Mouse (Mus musculus): ENCODE results near the gene Ogfod2. TPM values are rescaled to one million over a fixed set of nuclear protein-coding genes. Genes with fewer than 3 reads are reported as not detected.

Ogfod2 gene
- polyA plus RNA-seq, 1 experiment from 2014 or later, result 15.0 TPM

DNA sequence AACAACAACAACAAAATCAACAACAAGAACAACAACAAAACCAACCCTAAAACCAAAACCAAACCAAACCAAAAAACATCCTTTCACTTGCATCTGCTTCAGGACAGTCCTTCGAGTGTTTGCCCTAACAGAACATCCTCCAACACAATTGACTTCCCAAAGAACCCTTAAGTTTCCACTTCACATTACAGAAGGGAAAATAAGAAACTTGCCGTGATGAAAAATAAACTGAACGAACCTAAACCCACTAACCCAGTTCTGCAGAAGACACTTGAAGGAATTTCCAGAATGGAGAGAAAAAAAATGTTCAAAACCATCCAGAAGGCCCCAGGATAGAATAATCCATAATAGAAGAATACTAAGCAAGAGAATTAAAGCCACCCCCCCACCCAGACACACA is 9.1 kb upstream of the Ogfod2 start:
- 76% methylated on average over 3 of the region's 3 CpGs for WGBS (ENCODE audit: insufficient replicate concordance)

DNA sequence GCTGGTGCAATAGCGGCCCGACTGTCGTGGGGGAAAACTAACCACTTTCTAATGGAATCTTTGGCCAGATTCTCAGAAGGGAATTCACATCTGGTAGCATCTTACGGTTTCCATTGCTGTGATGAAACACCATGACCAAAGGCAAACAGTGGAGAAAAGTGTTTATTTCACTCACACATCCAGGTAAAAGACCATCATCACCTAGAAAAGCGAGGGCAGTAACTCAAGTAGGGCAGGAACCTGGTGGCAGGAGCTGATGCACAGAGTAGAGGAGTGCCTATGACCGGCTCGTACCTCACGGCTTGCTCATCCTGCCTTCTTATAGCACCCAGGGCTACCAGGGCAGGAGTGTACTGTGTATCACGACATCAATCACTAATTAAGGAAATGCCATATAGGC is 8.5 kb upstream of the Ogfod2 start:
- Histone ChIP-seq H3K36me3 (ENCODE audit: control insufficient read depth, insufficient read depth) (no peaks in the 10 kb centered on the region), H3K4me3 (ENCODE audit: low read depth, low read length) (no peak overlapping the region), H3K27me3 (ENCODE audit: control insufficient read depth, insufficient read depth, low read depth, low read length) (no peaks in the 10 kb centered on the region), H3K4me1 (ENCODE audit: control insufficient read depth, low read depth, low read length) (no peaks in the 10 kb centered on the region), H3K9ac (ENCODE audit: low read depth, low read length) (no peak overlapping the region), H3K9me3 (replicated peaks; ENCODE audit: control insufficient read depth, low read length) (no peaks in the 10 kb centered on the region), H3K27ac (ENCODE audit: low read length) (no peak overlapping the region), H3K4me2 (ENCODE audit: low read depth, low read length) (no peak overlapping the region)
- no peak for ATAC-seq (ENCODE audit: low read depth)
- 87% methylated on average over 9 of the region's 9 CpGs for WGBS (ENCODE audit: insufficient replicate concordance)

More for the DNA sequence above, 9.1 kb upstream of the Ogfod2 start:
- Histone ChIP-seq H3K4me1 (ENCODE audit: control insufficient read depth, low read depth, low read length) (no peaks in the 10 kb centered on the region), H3K27me3 (ENCODE audit: control insufficient read depth, insufficient read depth, low read depth, low read length) (no peaks in the 10 kb centered on the region), H3K4me2 (ENCODE audit: low read depth, low read length) (no peak overlapping the region), H3K36me3 (ENCODE audit: control insufficient read depth, insufficient read depth) (no peaks in the 10 kb centered on the region), H3K9ac (ENCODE audit: low read depth, low read length) (no peak overlapping the region), H3K27ac (ENCODE audit: low read length) (no peak overlapping the region), H3K9me3 (replicated peaks; ENCODE audit: control insufficient read depth, low read length) (no peaks in the 10 kb centered on the region), H3K4me3 (ENCODE audit: low read depth, low read length) (no peak overlapping the region)
- ATAC-seq (ENCODE audit: low read depth), result no peak

DNA sequence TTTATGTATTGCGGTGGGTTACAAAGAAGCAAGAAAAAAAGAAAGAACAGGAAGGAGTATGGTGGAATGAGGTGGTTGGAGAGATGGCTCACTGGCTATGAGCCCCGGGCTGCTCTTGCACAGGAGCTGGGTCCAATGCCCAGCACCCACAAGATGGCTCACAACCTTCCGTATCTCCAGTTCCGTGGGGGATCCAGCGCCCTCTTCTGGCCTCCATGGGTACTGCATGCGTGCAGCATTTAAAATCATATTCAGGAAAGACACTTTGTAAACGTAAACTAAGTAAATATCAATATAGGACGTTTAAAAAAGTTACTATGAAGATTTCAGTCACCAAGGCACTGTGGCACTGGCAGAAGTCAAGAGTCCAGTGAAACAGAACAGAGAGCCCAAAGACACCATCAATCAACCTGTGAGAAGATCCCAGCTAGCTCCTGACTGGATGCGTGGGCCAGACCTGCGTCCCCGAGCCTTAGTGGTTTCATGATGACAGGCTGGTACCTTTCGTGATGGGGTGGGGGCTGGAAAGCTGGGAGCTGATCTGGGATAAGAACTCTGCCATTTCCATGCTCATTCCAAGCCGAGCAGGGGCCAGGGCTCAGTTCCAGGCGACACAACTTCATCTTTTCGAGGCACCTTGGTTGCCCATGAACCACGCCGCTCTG is 888 bp upstream of the Ogfod2 start:
- no peak for ATAC-seq (ENCODE audit: low read depth)
- 20% methylated on average over 17 of the region's 17 CpGs for WGBS (ENCODE audit: insufficient replicate concordance)
- Histone ChIP-seq H3K4me3 (ENCODE audit: low read depth, low read length) (peak overlapping the region; percentile 98), H3K27ac (ENCODE audit: low read length) (peak overlapping the region; percentile 98), H3K36me3 (ENCODE audit: control insufficient read depth, insufficient read depth) (no peaks in the 10 kb centered on the region), H3K9me3 (replicated peaks; ENCODE audit: control insufficient read depth, low read length) (no peaks in the 10 kb centered on the region), H3K4me2 (ENCODE audit: low read depth, low read length) (peak overlapping the region; percentile 98), H3K9ac (ENCODE audit: low read depth, low read length) (peak overlapping the region; percentile 91), H3K4me1 (ENCODE audit: control insufficient read depth, low read depth, low read length) (peaks cover 31% of the 10 kb centered on the region), H3K27me3 (ENCODE audit: control insufficient read depth, insufficient read depth, low read depth, low read length) (no peaks in the 10 kb centered on the region)

- no peaks in the 10 kb centered on the region for H3K9me3 ChIP-seq (replicated peaks; ENCODE audit: control insufficient read depth, low read length)
- WGBS (ENCODE audit: insufficient replicate concordance), result under 1% methylated on average over 18 of the region's 18 CpGs
- peak overlapping the region; percentile 91 for H3K9ac ChIP-seq (ENCODE audit: low read depth, low read length)
- H3K36me3 ChIP-seq (ENCODE audit: control insufficient read depth, insufficient read depth), result no peaks in the 10 kb centered on the region; the same call in 1 of the 2 replicates
- no peaks in the 10 kb centered on the region for H3K27me3 ChIP-seq (ENCODE audit: control insufficient read depth, insufficient read depth, low read depth, low read length)
- peak overlapping the region; percentile 98 for H3K4me2 ChIP-seq (ENCODE audit: low read depth, low read length)
- ATAC-seq (ENCODE audit: low read depth), result no peak; the same call in 1 of the 2 replicates
- peaks cover 43% of the 10 kb centered on the region for H3K4me1 ChIP-seq (ENCODE audit: control insufficient read depth, low read depth, low read length)
- peak overlapping the region; percentile 98 for H3K27ac ChIP-seq (ENCODE audit: low read length)
- peak overlapping the region; percentile 98 for H3K4me3 ChIP-seq (ENCODE audit: low read depth, low read length)
Measured at GRCm38 (mm10) chr5:124112531-124112930, 434 bp downstream of the Ogfod2 start.

- H3K27me3 ChIP-seq (ENCODE audit: control insufficient read depth, insufficient read depth, low read depth, low read length), result no peaks in the 10 kb centered on the region
Measured at GRCm38 (mm10) chr5:124113030-124113429, 933 bp downstream of the Ogfod2 start.

DNA sequence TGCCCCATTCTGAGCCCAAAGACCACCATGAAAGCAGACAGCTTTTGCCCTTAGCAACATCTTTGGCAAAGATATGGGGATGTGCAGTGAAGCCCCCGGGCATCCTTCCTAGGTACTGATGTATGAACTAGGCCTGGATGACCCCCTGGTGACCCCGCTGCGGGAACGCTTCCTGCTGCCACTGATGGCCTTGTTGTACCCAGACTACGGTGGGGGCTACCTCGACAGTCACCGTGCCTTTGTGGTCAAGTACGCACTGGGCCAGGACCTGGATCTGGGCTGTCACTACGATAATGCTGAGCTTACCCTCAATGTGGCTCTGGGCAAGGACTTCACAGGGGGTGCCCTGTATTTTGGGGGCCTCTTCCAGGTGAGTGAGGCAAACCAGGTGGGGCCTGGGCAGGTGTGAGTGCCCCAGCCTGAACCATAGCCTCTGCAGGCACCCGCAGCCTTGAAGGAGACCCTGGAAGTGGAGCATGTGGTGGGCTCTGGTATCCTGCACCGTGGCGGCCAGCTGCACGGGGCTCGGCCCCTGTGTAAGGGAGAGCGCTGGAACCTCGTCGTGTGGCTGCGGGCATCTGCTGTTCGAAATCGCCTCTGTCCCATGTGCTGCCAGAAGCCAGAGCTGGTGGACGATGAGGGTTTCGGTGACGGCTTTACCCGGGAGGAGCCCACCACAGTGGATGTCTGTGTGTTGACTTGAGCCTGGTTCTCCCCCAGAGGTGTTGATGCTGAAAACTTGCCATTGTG is 2.4 kb downstream of the Ogfod2 start:
- 89% methylated on average over 24 of the region's 24 CpGs for WGBS (ENCODE audit: insufficient replicate concordance)
- no peaks in the 10 kb centered on the region for H3K9me3 ChIP-seq (replicated peaks; ENCODE audit: control insufficient read depth, low read length)
- peaks cover 4% of the 10 kb centered on the region; the same call in 1 of the 2 replicates for H3K36me3 ChIP-seq (ENCODE audit: control insufficient read depth, insufficient read depth)
- H3K4me2 ChIP-seq (ENCODE audit: low read depth, low read length), result no peak overlapping the region
- no peak for ATAC-seq (ENCODE audit: low read depth)
- H3K27me3 ChIP-seq (ENCODE audit: control insufficient read depth, insufficient read depth, low read depth, low read length), result no peaks in the 10 kb centered on the region
- no peak overlapping the region for H3K4me3 ChIP-seq (ENCODE audit: low read depth, low read length)
- H3K27ac ChIP-seq (ENCODE audit: low read length), result no peak overlapping the region
- H3K9ac ChIP-seq (ENCODE audit: low read depth, low read length), result no peak overlapping the region
- peaks cover 43% of the 10 kb centered on the region for H3K4me1 ChIP-seq (ENCODE audit: control insufficient read depth, low read depth, low read length)

More at GRCm38 (mm10) chr5:124113030-124113429, 933 bp downstream of the Ogfod2 start:
- Histone ChIP-seq H3K4me2 (ENCODE audit: low read depth, low read length) (peak overlapping the region; percentile 98), H3K9me3 (replicated peaks; ENCODE audit: control insufficient read depth, low read length) (no peaks in the 10 kb centered on the region), H3K4me3 (ENCODE audit: low read depth, low read length) (peak overlapping the region; percentile 98), H3K9ac (ENCODE audit: low read depth, low read length) (peak overlapping the region; percentile 91), H3K4me1 (ENCODE audit: control insufficient read depth, low read depth, low read length) (peaks cover 43% of the 10 kb centered on the region), H3K36me3 (ENCODE audit: control insufficient read depth, insufficient read depth) (peaks cover 1% of the 10 kb centered on the region; the same call in 1 of the 2 replicates), H3K27ac (ENCODE audit: low read length) (peak overlapping the region; percentile 98)
- no peak for ATAC-seq (ENCODE audit: low read depth)
- WGBS (ENCODE audit: insufficient replicate concordance), result 17% methylated on average over 14 of the region's 14 CpGs

DNA sequence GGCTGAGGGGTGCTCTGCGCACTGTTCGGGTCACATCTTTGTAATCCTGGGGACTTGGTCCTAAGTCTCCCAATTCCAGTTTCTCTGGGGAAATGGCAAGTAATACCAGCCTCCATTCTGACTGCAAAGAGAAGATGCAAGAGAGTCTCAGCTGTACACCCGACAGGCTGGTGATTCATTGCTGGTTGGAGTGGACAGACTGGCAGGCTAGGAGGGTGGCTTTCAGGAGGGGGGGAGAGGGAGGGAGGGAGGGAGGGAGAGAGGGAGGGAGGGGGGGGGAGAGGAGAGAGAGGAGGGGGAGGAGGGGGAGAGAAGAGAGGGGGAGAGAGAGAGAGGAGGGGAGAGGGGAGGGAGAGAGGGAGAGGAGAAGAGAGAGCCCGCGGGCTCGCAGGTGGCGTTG is 3.4 kb downstream of the Ogfod2 start:
- Histone ChIP-seq H3K9ac (ENCODE audit: low read depth, low read length) (peak overlapping the region; percentile 98), H3K36me3 (ENCODE audit: control insufficient read depth, insufficient read depth) (peaks cover 4% of the 10 kb centered on the region; the same call in 1 of the 2 replicates), H3K4me3 (ENCODE audit: low read depth, low read length) (peak overlapping the region; percentile 98), H3K27ac (ENCODE audit: low read length) (peak overlapping the region; percentile 75; the same call in 1 of the 2 replicates), H3K27me3 (ENCODE audit: control insufficient read depth, insufficient read depth, low read depth, low read length) (no peaks in the 10 kb centered on the region), H3K4me1 (ENCODE audit: control insufficient read depth, low read depth, low read length) (peaks cover 45% of the 10 kb centered on the region), H3K4me2 (ENCODE audit: low read depth, low read length) (peak overlapping the region; percentile 95), H3K9me3 (replicated peaks; ENCODE audit: control insufficient read depth, low read length) (no peaks in the 10 kb centered on the region)
- WGBS (ENCODE audit: insufficient replicate concordance), result 24% methylated on average over 7 of the region's 7 CpGs
- no peak for ATAC-seq (ENCODE audit: low read depth)

- WGBS (ENCODE audit: insufficient replicate concordance), result under 1% methylated on average over 64 of the region's 64 CpGs
- peak within 1 kb of the TSS; percentile 98 for H3K4me3 ChIP-seq (ENCODE audit: low read depth, low read length)
- peaks cover 10% of the 10 kb centered on the region; the same call in 1 of the 2 replicates for H3K36me3 ChIP-seq (ENCODE audit: control insufficient read depth, insufficient read depth)
- peak within 1 kb of the TSS; percentile 98 for H3K9ac ChIP-seq (ENCODE audit: low read depth, low read length)
- peak within 1 kb of the TSS; percentile 75 for H3K27ac ChIP-seq (ENCODE audit: low read length)
- no peaks in the 10 kb centered on the region for H3K27me3 ChIP-seq (ENCODE audit: control insufficient read depth, insufficient read depth, low read depth, low read length)
- H3K9me3 ChIP-seq (replicated peaks; ENCODE audit: control insufficient read depth, low read length), result no peaks in the 10 kb centered on the region
- H3K4me1 ChIP-seq (ENCODE audit: control insufficient read depth, low read depth, low read length), result peaks cover 42% of the 10 kb centered on the region
- ATAC-seq (ENCODE audit: low read depth), result no peak
- peak within 1 kb of the TSS; percentile 95 for H3K4me2 ChIP-seq (ENCODE audit: low read depth, low read length)
Measured at GRCm38 (mm10) chr5:124115990-124116845, 4.1 kb downstream of the Ogfod2 start, which contains the start of gene Arl6ip4. Arl6ip4 (plus strand) TSS chr5:124116089.

Data from liver, embryonic 16.5 days (tissue).